In the genomic region with DNA sequence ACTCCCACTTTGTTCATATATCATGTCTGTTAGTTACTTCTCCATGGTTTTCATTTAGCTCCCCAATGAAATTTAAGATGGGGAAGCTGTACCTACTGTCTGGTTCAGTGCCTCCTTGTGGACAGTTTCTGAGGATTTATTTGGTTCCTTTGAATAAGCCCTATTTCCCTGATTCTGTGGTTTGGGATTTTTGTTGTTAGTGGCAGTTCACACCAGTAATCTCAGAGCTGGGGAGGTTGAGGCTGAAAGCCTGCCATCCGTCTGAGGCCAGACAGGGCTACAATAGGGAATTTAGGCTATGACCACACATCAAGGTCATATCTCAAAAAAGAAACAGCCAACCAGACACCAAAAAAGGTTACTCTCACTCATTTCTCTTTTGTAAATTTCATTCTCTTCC, we compare ENCODE assay signal across 15 mouse cellular contexts. TPM values are rescaled to one million over a fixed set of nuclear protein-coding genes. Genes with fewer than 3 reads are reported as not detected.
"Had no signal": no experiment of that assay in that cellular context is flagged by ENCODE, and none has a peak within 500 bp of the region (broad histone marks: within the 10 kb centered on the region; RNA-seq: fewer than 3 reads in every experiment).

No protein-coding gene starts in this region.

- H3K9me3 ChIP-seq: limb, embryonic 13.5 days; liver, embryonic 13.5 days; midbrain, embryonic 12.5 days; neural tube, embryonic 15.5 days had no signal

- H3K4me3 ChIP-seq: limb, embryonic 13.5 days; liver, embryonic 13.5 days; midbrain, embryonic 12.5 days; myocyte; neural tube, embryonic 15.5 days had no signal

- DNase-seq: kidney, adult 18-20 months; kidney, postnatal 25 days; left cerebral cortex, postnatal 4 days; liver, embryonic 13.5 days; lung, adult 18-20 months; lung, postnatal 14 days; right cerebral cortex, adult 18-20 months; right cerebral cortex, postnatal 25 days; thymus, postnatal 4 days had no signal

- H3K27me3 ChIP-seq: limb, embryonic 13.5 days; liver, embryonic 13.5 days; midbrain, embryonic 12.5 days; neural tube, embryonic 15.5 days had no signal

- H3K4me2 ChIP-seq: limb, embryonic 13.5 days; midbrain, embryonic 12.5 days; neural tube, embryonic 15.5 days had no signal

- H3K36me3 ChIP-seq: midbrain, embryonic 12.5 days; neural tube, embryonic 15.5 days had no signal

- H3K9ac ChIP-seq: limb, embryonic 13.5 days; liver, embryonic 13.5 days; midbrain, embryonic 12.5 days; neural tube, embryonic 15.5 days had no signal

- H3K4me1 ChIP-seq: limb, embryonic 13.5 days; midbrain, embryonic 12.5 days had no signal

- H3K27ac ChIP-seq: limb, embryonic 13.5 days; midbrain, embryonic 12.5 days; neural tube, embryonic 15.5 days had no signal

RNA-seq across cellular contexts. Expression of gene Lrtm2, which starts 48.1 kb away (rescaled TPM):
- polyA plus RNA-seq: kidney, embryonic 14.5 days; limb, embryonic 13.5 days; liver, embryonic 13.5 days; small intestine, adult 2 months had no signal
